Mouse (Mus musculus) liver, adult 2 months (tissue): ENCODE data around the gene Arhgef3.

Experiments
- CTCF ChIP-seq: fragments of 200-500 bp; IDR thresholded peaks from 2 replicates; pipeline ENCODE4 v1.5.1; 2011; ENCODE audit warnings: low read depth, low read length, control low read depth
- POLR2A ChIP-seq: fragments of 200-500 bp; IDR thresholded peaks from 2 replicates; pipeline ENCODE4 v1.6.1; 2011; ENCODE audit warnings: low read length, control low read depth; ENCODE audit not compliant: insufficient read depth; ENCODE audit errors: extremely low read depth

DNA sequence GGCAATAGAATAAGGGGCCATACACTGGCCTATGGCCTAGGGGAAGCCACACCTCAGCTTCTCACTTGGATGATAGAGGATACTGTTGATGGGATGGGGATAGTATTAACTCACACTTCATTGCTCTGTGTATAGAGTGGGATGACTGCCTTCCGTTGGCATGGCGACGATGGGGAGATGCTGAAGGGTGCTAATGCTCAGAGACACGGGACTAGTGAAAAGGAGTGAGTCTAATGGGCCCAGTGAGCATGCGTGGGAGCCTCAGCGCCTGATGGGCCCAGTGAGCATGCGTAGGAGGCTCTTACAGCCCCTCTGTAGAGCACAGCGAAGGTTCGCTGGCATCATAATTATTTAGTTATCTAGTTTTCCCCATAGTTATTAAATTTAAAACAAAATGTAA lies 24.2 kb downstream of the Arhgef3 start:
- TF ChIP-seq POLR2A (no peak), CTCF (no peak)
